Mouse (Mus musculus) brain, embryonic 18.5 days (tissue): Measurements from ENCODE around the gene Ctrc.

ENCODE experiments used
- DNase-seq: peaks from one replicate; pipeline ENCODE4 v3.0.0-alpha.2; 2012; ENCODE audit warnings: low read depth, low spot score

Ctrc gene

GRCm38 (mm10) chr4:141845999-141846398, at the start of gene Ctrc:
Gene Ctrc (minus strand): TSS chr4:141846359.
- no peak for DNase-seq

GRCm38 (mm10) chr4:141895772-141896171, 49.6 kb upstream of the Ctrc start:
- no peak for DNase-seq

GRCm38 (mm10) chr4:141893157-141893784, 47.1 kb upstream of the Ctrc start:
- no peak for DNase-seq

- DNase-seq = no peak
Measured at GRCm38 (mm10) chr4:141886385-141886968, 40.3 kb upstream of the Ctrc start.

- DNase-seq = no peak
Measured at GRCm38 (mm10) chr4:141885451-141885850, 39.3 kb upstream of the Ctrc start.

GRCm38 (mm10) chr4:141882858-141883257, 36.7 kb upstream of the Ctrc start:
- DNase-seq = no peak

- no peak for DNase-seq
Measured at GRCm38 (mm10) chr4:141881950-141882349, 35.8 kb upstream of the Ctrc start.

GRCm38 (mm10) chr4:141881289-141881914, 35.2 kb upstream of the Ctrc start:
- DNase-seq = no peak

GRCm38 (mm10) chr4:141879875-141880274, 33.7 kb upstream of the Ctrc start:
- DNase-seq = no peak

GRCm38 (mm10) chr4:141879074-141879473, 32.9 kb upstream of the Ctrc start:
- no peak for DNase-seq

GRCm38 (mm10) chr4:141878621-141879020, 32.5 kb upstream of the Ctrc start:
- DNase-seq = no peak

GRCm38 (mm10) chr4:141875481-141876108, 29.4 kb upstream of the Ctrc start:
- DNase-seq = no peak

GRCm38 (mm10) chr4:141874601-141875460, 28.7 kb upstream of the Ctrc start, which contains the start of gene Efhd2:
Gene Efhd2 (minus strand): TSS chr4:141874920.
- no peak for DNase-seq

GRCm38 (mm10) chr4:141874111-141874600, 28.0 kb upstream of the Ctrc start:
- no peak for DNase-seq

GRCm38 (mm10) chr4:141872977-141873376, 26.8 kb upstream of the Ctrc start:
- no peak for DNase-seq

GRCm38 (mm10) chr4:141871909-141872308, 25.8 kb upstream of the Ctrc start:
- DNase-seq = no peak

GRCm38 (mm10) chr4:141871333-141871725, 25.2 kb upstream of the Ctrc start:
- DNase-seq = no peak

- no peak for DNase-seq
Measured at GRCm38 (mm10) chr4:141870666-141871332, 24.6 kb upstream of the Ctrc start.

GRCm38 (mm10) chr4:141869436-141870215, 23.5 kb upstream of the Ctrc start:
- no peak for DNase-seq

- no peak for DNase-seq
Measured at GRCm38 (mm10) chr4:141868051-141868450, 21.9 kb upstream of the Ctrc start.
